Mouse (Mus musculus) liver, postnatal 0 days (tissue): ENCODE data around the gene Mast1. TPM values are rescaled to one million over a fixed set of nuclear protein-coding genes. Genes with fewer than 3 reads are reported as not detected.

Source experiments
- ATAC-seq: fragments of 200-750 bp; cut with Nextera tagmentation; 2 replicates; pipeline ENCODE4 v1.8.0; 2017; ENCODE audit warnings: mild to moderate bottlenecking, moderate library complexity
- DNase-seq: peaks from one replicate; pipeline ENCODE4 v3.0.0-alpha.2; 2016
- H3K27ac ChIP-seq: fragments of 300-500 bp; sonication (generic); 2 replicates; pipeline ENCODE4 v1.5.1; 2014; ENCODE audit warnings: antibody characterized with exemption, moderate library complexity, mild to moderate bottlenecking, low read depth
- H3K27me3 ChIP-seq: fragments of 300-500 bp; sonication (generic); 2 replicates; pipeline ENCODE4 v1.6.1; 2014; ENCODE audit warnings: low read length, control low read depth, mixed read lengths; ENCODE audit not compliant: insufficient read depth
- H3K36me3 ChIP-seq: fragments of 300-500 bp; sonication (generic); replicated peaks from 2 replicates; pipeline ENCODE4 v1.6.1; 2014; ENCODE audit warnings: mild to moderate bottlenecking, control low read depth, low read length, moderate library complexity, mixed read lengths; ENCODE audit not compliant: insufficient read depth
- H3K4me1 ChIP-seq: fragments of 300-500 bp; sonication (generic); 2 replicates; pipeline ENCODE4 v1.6.1; 2014; ENCODE audit warnings: antibody characterized with exemption, mild to moderate bottlenecking, control low read depth; ENCODE audit not compliant: insufficient read depth
- H3K4me2 ChIP-seq: fragments of 300-500 bp; sonication (generic); 2 replicates; pipeline ENCODE4 v1.6.1; 2014; ENCODE audit warnings: low read depth, mild to moderate bottlenecking, low read length, moderate library complexity, mixed read lengths
- H3K4me3 ChIP-seq: fragments of 300-500 bp; sonication (generic); 2 replicates; pipeline ENCODE4 v1.5.1; 2014; ENCODE audit warnings: low read depth, low read length
- H3K9ac ChIP-seq: fragments of 300-500 bp; sonication (generic); replicated peaks from 2 replicates; pipeline ENCODE4 v1.6.1; 2014; ENCODE audit warnings: mild to moderate bottlenecking, moderate library complexity
- H3K9me3 ChIP-seq: fragments of 300-500 bp; sonication (generic); 2 replicates; pipeline ENCODE4 v1.6.1; 2016; ENCODE audit warnings: mild to moderate bottlenecking, control low read depth, low read length, mixed read lengths
- CTCF ChIP-seq: sonication (generic); IDR thresholded peaks from 2 replicates; pipeline ENCODE4 v1.5.1; 2016; ENCODE audit warnings: antibody characterized with exemption, low read depth
- EP300 ChIP-seq: IDR thresholded peaks from 2 replicates; pipeline ENCODE4 v1.6.1; 2016; ENCODE audit warnings: antibody characterized with exemption, low read depth, mild to moderate bottlenecking
- WGBS: fragments of 180-500 bp; shearing (Covaris S2); extraction: QIAGEN DNeasy Blood & Tissue Kit; methylation state at CpG from one replicate; pipeline ENCODE4 v1.1.7; 2014; ENCODE audit not compliant: insufficient replicate concordance; 5-methylcytosine and 5-hydroxymethylcytosine counted together
- polyA plus RNA-seq: library from polyadenylated mRNA; unstranded; fragments of >200 nt; fragmentation: Nextera tagmentation; extraction: Ambion mirVana; gene quantifications from 2 replicates; pipeline ENCODE4 v1.2.1, GENCODE M21; 2015

Mast1 gene
- polyA plus RNA-seq, 1 experiment from 2014 or later, result 0.07 TPM

GRCm38 (mm10) chr8:84895963-84896362, 41.2 kb downstream of the Mast1 start:
- Histone ChIP-seq H3K4me3 (no peak overlapping the region), H3K27me3 (no peaks in the 10 kb centered on the region), H3K9me3 (no peaks in the 10 kb centered on the region), H3K36me3 (0 out of 2 replicates have a peak, but pooled peaks cover 2% of the 10 kb centered on the region), H3K4me1 (peaks cover 27% of the 10 kb centered on the region), H3K4me2 (no peak overlapping the region), H3K9ac (no peak overlapping the region), H3K27ac (no peak overlapping the region)
- no peak for DNase-seq
- ATAC-seq, result no peak
- TF ChIP-seq CTCF (no peak), EP300 (no peak)
- 88% methylated on average over 5 of the region's 5 CpGs for WGBS

- peak; percentile 96 for ATAC-seq
- Histone ChIP-seq H3K27ac (peak within 1 kb of the TSS; percentile 98), H3K27me3 (no peaks in the 10 kb centered on the region), H3K36me3 (peaks cover 12% of the 10 kb centered on the region), H3K4me2 (peak within 1 kb of the TSS; percentile 98), H3K4me1 (peaks cover 13% of the 10 kb centered on the region), H3K4me3 (peak within 1 kb of the TSS; percentile 75), H3K9me3 (no peaks in the 10 kb centered on the region), H3K9ac (peak within 1 kb of the TSS; percentile 87)
- 1% methylated on average over 11 of the region's 11 CpGs for WGBS
- TF ChIP-seq CTCF (0 out of 2 replicates have a peak, but pooled peaks have one; percentile 13), EP300 (peak; percentile 87; the same call in 1 of the 2 replicates)
- peak; percentile 92 for DNase-seq
Measured at GRCm38 (mm10) chr8:84893709-84894134, 43.4 kb downstream of the Mast1 start, which contains the start of gene Gcdh. Gene Gcdh (minus strand): TSS chr8:84893921.

GRCm38 (mm10) chr8:84892993-84893708, 44.0 kb downstream of the Mast1 start:
- Histone ChIP-seq H3K27me3 (no peaks in the 10 kb centered on the region), H3K36me3 (peaks cover 17% of the 10 kb centered on the region), H3K4me3 (peak overlapping the region; percentile 75), H3K27ac (peak overlapping the region; percentile 98), H3K4me1 (peaks cover 13% of the 10 kb centered on the region), H3K9me3 (no peaks in the 10 kb centered on the region), H3K9ac (peak overlapping the region; percentile 87), H3K4me2 (peak overlapping the region; percentile 98)
- TF ChIP-seq EP300, result no peak
- no peak for TF ChIP-seq CTCF
- ATAC-seq, result peak; percentile 66
- DNase-seq, result peak; percentile 43
- 12% methylated on average over 31 of the region's 31 CpGs for WGBS

GRCm38 (mm10) chr8:84889141-84889540, 48.0 kb downstream of the Mast1 start:
- Histone ChIP-seq H3K27ac (no peak overlapping the region), H3K9me3 (no peaks in the 10 kb centered on the region)
- ATAC-seq, result no peak

GRCm38 (mm10) chr8:84888280-84888679, 48.9 kb downstream of the Mast1 start:
- no peak overlapping the region for H3K4me2 ChIP-seq
- H3K27ac ChIP-seq, result no peak overlapping the region
- no peak overlapping the region for H3K4me3 ChIP-seq
- no peaks in the 10 kb centered on the region for H3K9me3 ChIP-seq
- H3K36me3 ChIP-seq, result peaks cover 45% of the 10 kb centered on the region
- 87% methylated on average over 3 of the region's 3 CpGs for WGBS
- H3K9ac ChIP-seq, result no peak overlapping the region
- DNase-seq (no peak), ATAC-seq (no peak)
- H3K4me1 ChIP-seq, result peaks cover 11% of the 10 kb centered on the region
- TF ChIP-seq CTCF, result no peak
- no peak for TF ChIP-seq EP300
- H3K27me3 ChIP-seq, result no peaks in the 10 kb centered on the region

More at GRCm38 (mm10) chr8:84889141-84889540, 48.0 kb downstream of the Mast1 start:
- H3K4me3 ChIP-seq, result no peak overlapping the region
- no peak overlapping the region for H3K9ac ChIP-seq
- no peaks in the 10 kb centered on the region for H3K27me3 ChIP-seq
- peaks cover 13% of the 10 kb centered on the region for H3K4me1 ChIP-seq
- 100% methylated on average over 1 of the region's 1 CpGs for WGBS
- no peak for DNase-seq
- TF ChIP-seq EP300, result no peak
- no peak for TF ChIP-seq CTCF
- peaks cover 45% of the 10 kb centered on the region for H3K36me3 ChIP-seq
- no peak overlapping the region for H3K4me2 ChIP-seq

- TF ChIP-seq EP300 (no peak), CTCF (no peak)
- Histone ChIP-seq H3K4me1 (no peaks in the 10 kb centered on the region), H3K27me3 (no peaks in the 10 kb centered on the region), H3K36me3 (peaks cover 40% of the 10 kb centered on the region), H3K9ac (no peak overlapping the region), H3K4me3 (no peak overlapping the region), H3K9me3 (no peaks in the 10 kb centered on the region), H3K4me2 (no peak overlapping the region), H3K27ac (no peak overlapping the region)
- DNase-seq (no peak), ATAC-seq (no peak)
- WGBS, result 61% methylated on average over 4 of the region's 4 CpGs
Measured at GRCm38 (mm10) chr8:84884728-84885127, 52.4 kb downstream of the Mast1 start.
